Mouse (Mus musculus) G1E (cell line): Measurements from ENCODE around the gene Axin2.

Experiments used
- CTCF ChIP-seq: IDR thresholded peaks from 2 replicates; pipeline ENCODE4 v1.5.1; 2012; ENCODE audit warnings: low read depth, low read length, inconsistent platforms, mixed read lengths
- GATA1 ChIP-seq: IDR thresholded peaks from 2 replicates; pipeline ENCODE4 v1.6.1; 2012; ENCODE audit warnings: borderline replicate concordance, low read length, inconsistent platforms, mixed read lengths
- GATA2 ChIP-seq: IDR thresholded peaks from 2 replicates; pipeline ENCODE4 v1.6.1; 2012; ENCODE audit warnings: low read depth, low read length, inconsistent platforms, borderline replicate concordance
- TAL1 ChIP-seq: conservative IDR thresholded peaks from 2 replicates; pipeline ENCODE4 v1.6.1; 2012; ENCODE audit warnings: low read depth, low read length, inconsistent platforms, mixed read lengths

- TF ChIP-seq TAL1: no peak
- TF ChIP-seq CTCF: no peak
- no peak for TF ChIP-seq GATA1
- no peak for TF ChIP-seq GATA2
These were observed at the start of gene Axin2 for GRCm38 (mm10) chr11:108920158-108920635.
